Mouse (Mus musculus) stomach, embryonic 14.5 days (tissue): ENCODE measurements around the gene Rpl39. TPM values are rescaled to one million over a fixed set of nuclear protein-coding genes. Genes with fewer than 3 reads are reported as not detected.
"Not testable (repeated sequence)": the region's sequence is repeated elsewhere in the genome, so short reads cannot be mapped to it uniquely, and the experiment has no call there.

Experiments
- ATAC-seq: fragments of 200-750 bp; cut with Nextera tagmentation; 2 replicates; pipeline ENCODE4 v1.8.0; 2017; ENCODE audit warnings: low read depth, moderate TSS enrichment; ENCODE audit not compliant: insufficient number of reproducible peaks, insufficient read depth, low FRiP score
- H3K27ac ChIP-seq: fragments of 300-500 bp; sonication (generic); 2 replicates; pipeline ENCODE4 v1.5.1; 2014; ENCODE audit warnings: mild to moderate bottlenecking, low read length, moderate library complexity, mixed read lengths
- H3K27me3 ChIP-seq: fragments of 300-500 bp; sonication (generic); 2 replicates; pipeline ENCODE4 v1.6.1; 2014; ENCODE audit warnings: low read length, control low read depth, mixed read lengths; ENCODE audit not compliant: control insufficient read depth, insufficient read depth
- H3K36me3 ChIP-seq: fragments of 300-500 bp; sonication (generic); 2 replicates; pipeline ENCODE4 v1.6.1; 2014; ENCODE audit warnings: mild to moderate bottlenecking, control low read depth, low read length, moderate library complexity, mixed read lengths; ENCODE audit not compliant: control insufficient read depth, insufficient read depth
- H3K4me1 ChIP-seq: fragments of 300-500 bp; sonication (generic); 2 replicates; pipeline ENCODE4 v1.6.1; 2014; ENCODE audit warnings: low read length, control low read depth, mixed read lengths; ENCODE audit not compliant: control insufficient read depth, insufficient read depth
- H3K4me2 ChIP-seq: fragments of 300-500 bp; sonication (generic); replicated peaks from 2 replicates; pipeline ENCODE4 v1.6.1; 2014; ENCODE audit warnings: low read depth, low read length, control low read depth
- H3K4me3 ChIP-seq: fragments of 300-500 bp; sonication (generic); 2 replicates; pipeline ENCODE4 v1.5.1; 2014; ENCODE audit warnings: low read depth, low read length, control low read depth
- H3K9ac ChIP-seq: fragments of 300-500 bp; sonication (generic); replicated peaks from 2 replicates; pipeline ENCODE4 v1.6.1; 2014; ENCODE audit warnings: low read depth, mild to moderate bottlenecking, control low read depth, low read length, moderate library complexity, mixed read lengths
- H3K9me3 ChIP-seq: fragments of 300-500 bp; sonication (generic); 2 replicates; pipeline ENCODE4 v1.6.1; 2016; ENCODE audit warnings: low read depth, low read length, control low read depth; ENCODE audit not compliant: control insufficient read depth
- WGBS: fragments of 180-500 bp; shearing (Covaris S2); extraction: QIAGEN DNeasy Blood & Tissue Kit; methylation state at CpG from one replicate; pipeline ENCODE4 v1.1.7; 2014; 5-methylcytosine and 5-hydroxymethylcytosine counted together
- polyA plus RNA-seq: library from polyadenylated mRNA; unstranded; fragments of >200 nt; fragmentation: Nextera tagmentation; extraction: Ambion mirVana; gene quantifications from 2 replicates; pipeline ENCODE4 v1.2.1, GENCODE M21; 2014

Rpl39 gene
- polyA plus RNA-seq, 1 experiment from 2014 or later = 682 TPM

- Histone ChIP-seq H3K36me3 (no peaks in the 10 kb centered on the region; the same call in 1 of the 2 replicates), H3K27ac (no peak overlapping the region)
- 59% methylated on average over 6 of the region's 6 CpGs for WGBS
Observed at GRCm38 (mm10) chrX:37081194-37081593, 4.0 kb downstream of the Rpl39 start.

GRCm38 (mm10) chrX:37080345-37080744 lies 4.9 kb downstream of the Rpl39 start:
- 58% methylated on average over 3 of the region's 4 CpGs for WGBS
- H3K27me3 ChIP-seq, H3K4me2 ChIP-seq, H3K27ac ChIP-seq, H3K4me3 ChIP-seq, H3K9me3 ChIP-seq, H3K4me1 ChIP-seq, ATAC-seq, H3K36me3 ChIP-seq, H3K9ac ChIP-seq: not testable (repeated sequence)

More at GRCm38 (mm10) chrX:37081194-37081593, 4.0 kb downstream of the Rpl39 start:
- Histone ChIP-seq H3K4me2 (no peak overlapping the region), H3K4me1 (no peaks in the 10 kb centered on the region), H3K27me3 (no peaks in the 10 kb centered on the region), H3K9ac (no peak overlapping the region), H3K9me3 (no peaks in the 10 kb centered on the region), H3K4me3 (no peak overlapping the region)
- ATAC-seq = no peak

- Histone ChIP-seq H3K27ac (no peak overlapping the region), H3K9ac (no peak overlapping the region), H3K36me3 (no peaks in the 10 kb centered on the region; the same call in 1 of the 2 replicates), H3K4me1 (no peaks in the 10 kb centered on the region), H3K4me2 (no peak overlapping the region), H3K27me3 (no peaks in the 10 kb centered on the region), H3K9me3 (no peaks in the 10 kb centered on the region), H3K4me3 (no peak overlapping the region)
- 74% methylated on average over 8 of the region's 8 CpGs for WGBS
- ATAC-seq = no peak
Observed at GRCm38 (mm10) chrX:37076651-37077050, 8.6 kb downstream of the Rpl39 start.

GRCm38 (mm10) chrX:37074262-37074892 lies 10.8 kb downstream of the Rpl39 start:
- ATAC-seq = no peak
- WGBS = 38% methylated on average over 9 of the region's 9 CpGs

GRCm38 (mm10) chrX:37068766-37069165 lies 16.4 kb downstream of the Rpl39 start:
- Histone ChIP-seq H3K4me3 (no peak overlapping the region), H3K9ac (no peak overlapping the region), H3K27me3 (no peaks in the 10 kb centered on the region), H3K9me3 (no peaks in the 10 kb centered on the region), H3K4me1 (no peaks in the 10 kb centered on the region), H3K36me3 (no peaks in the 10 kb centered on the region), H3K4me2 (no peak overlapping the region), H3K27ac (no peak overlapping the region)
- no peak for ATAC-seq
- WGBS = 89% methylated on average over 5 of the region's 5 CpGs

More at GRCm38 (mm10) chrX:37074262-37074892, 10.8 kb downstream of the Rpl39 start:
- Histone ChIP-seq H3K9me3 (no peaks in the 10 kb centered on the region), H3K4me1 (no peaks in the 10 kb centered on the region), H3K9ac (no peak overlapping the region), H3K27me3 (no peaks in the 10 kb centered on the region), H3K4me2 (no peak overlapping the region), H3K36me3 (no peaks in the 10 kb centered on the region), H3K27ac (no peak overlapping the region), H3K4me3 (no peak overlapping the region)

- H3K36me3 ChIP-seq = no peaks in the 10 kb centered on the region
- no peak overlapping the region for H3K27ac ChIP-seq
- H3K4me2 ChIP-seq = no peak overlapping the region
- no peak for ATAC-seq
- 81% methylated on average over 3 of the region's 3 CpGs for WGBS
- no peaks in the 10 kb centered on the region for H3K4me1 ChIP-seq
- H3K9me3 ChIP-seq = no peaks in the 10 kb centered on the region
- H3K9ac ChIP-seq = no peak overlapping the region
- no peak overlapping the region for H3K4me3 ChIP-seq
- H3K27me3 ChIP-seq = no peaks in the 10 kb centered on the region
Observed at GRCm38 (mm10) chrX:37067299-37067698, 17.9 kb downstream of the Rpl39 start.

GRCm38 (mm10) chrX:37063902-37064301 lies 21.3 kb downstream of the Rpl39 start:
- H3K4me1 ChIP-seq = no peaks in the 10 kb centered on the region
- H3K4me2 ChIP-seq = no peak overlapping the region
- no peaks in the 10 kb centered on the region for H3K36me3 ChIP-seq
- WGBS = 74% methylated on average over 9 of the region's 9 CpGs
- no peak overlapping the region for H3K4me3 ChIP-seq
- H3K9me3 ChIP-seq = no peaks in the 10 kb centered on the region
- ATAC-seq = no peak
- no peaks in the 10 kb centered on the region for H3K27me3 ChIP-seq
- H3K9ac ChIP-seq = no peak overlapping the region
- no peak overlapping the region for H3K27ac ChIP-seq

- ATAC-seq = no peak
- H3K4me2 ChIP-seq = peak overlapping the region; percentile 49
- peak overlapping the region; percentile 22 for H3K4me3 ChIP-seq
- no peaks in the 10 kb centered on the region for H3K36me3 ChIP-seq
- H3K27me3 ChIP-seq = peaks cover 5% of the 10 kb centered on the region; the same call in 1 of the 2 replicates
- H3K9ac ChIP-seq = no peak overlapping the region
- H3K27ac ChIP-seq = no peak overlapping the region
- WGBS = 23% methylated on average over 68 of the region's 70 CpGs
- no peaks in the 10 kb centered on the region for H3K9me3 ChIP-seq
- H3K4me1 ChIP-seq = no peaks in the 10 kb centered on the region
Observed at GRCm38 (mm10) chrX:37048890-37049823, 36.0 kb downstream of the Rpl39 start.
